Mouse (Mus musculus): ENCODE measurements around the gene Wdr63.

Gene Wdr63

DNA sequence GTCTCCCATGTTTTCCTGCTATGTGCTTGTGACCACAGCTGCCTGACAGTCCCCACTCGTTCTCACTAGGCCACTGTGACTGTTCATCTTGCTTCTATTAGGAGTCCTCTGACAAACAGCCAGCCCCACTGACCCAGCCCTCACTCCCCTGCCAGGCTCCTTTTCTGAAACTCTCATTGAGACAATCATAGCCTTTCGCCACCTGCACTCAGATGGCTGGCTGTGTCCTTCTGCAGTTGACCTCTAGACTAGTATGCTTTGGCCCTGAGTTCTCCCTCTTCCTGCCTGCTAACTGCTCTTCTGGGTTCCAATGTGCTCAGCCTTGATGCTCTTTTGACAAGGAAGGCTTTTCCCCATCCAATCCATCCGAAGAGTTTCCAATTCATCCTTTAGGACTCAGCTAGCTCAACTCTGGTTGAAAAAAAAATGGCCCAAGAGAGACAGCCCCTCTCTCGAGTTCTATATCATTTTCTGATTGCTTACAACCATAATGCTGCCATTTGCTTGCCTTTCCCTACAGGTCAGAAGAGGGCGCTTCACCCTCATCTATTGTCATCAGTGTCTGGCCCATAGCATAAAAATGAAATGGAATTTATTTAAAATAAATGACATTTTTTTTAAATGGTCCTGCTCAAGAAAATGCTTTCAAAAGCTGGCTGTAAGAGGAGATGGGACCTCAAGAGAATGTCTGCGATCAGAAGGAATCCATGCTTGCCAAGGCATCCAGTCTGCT is 54.7 kb downstream of the Wdr63 start:
- no peak for DNase-seq (ENCODE audit: low spot score in 2 of 2)

DNA sequence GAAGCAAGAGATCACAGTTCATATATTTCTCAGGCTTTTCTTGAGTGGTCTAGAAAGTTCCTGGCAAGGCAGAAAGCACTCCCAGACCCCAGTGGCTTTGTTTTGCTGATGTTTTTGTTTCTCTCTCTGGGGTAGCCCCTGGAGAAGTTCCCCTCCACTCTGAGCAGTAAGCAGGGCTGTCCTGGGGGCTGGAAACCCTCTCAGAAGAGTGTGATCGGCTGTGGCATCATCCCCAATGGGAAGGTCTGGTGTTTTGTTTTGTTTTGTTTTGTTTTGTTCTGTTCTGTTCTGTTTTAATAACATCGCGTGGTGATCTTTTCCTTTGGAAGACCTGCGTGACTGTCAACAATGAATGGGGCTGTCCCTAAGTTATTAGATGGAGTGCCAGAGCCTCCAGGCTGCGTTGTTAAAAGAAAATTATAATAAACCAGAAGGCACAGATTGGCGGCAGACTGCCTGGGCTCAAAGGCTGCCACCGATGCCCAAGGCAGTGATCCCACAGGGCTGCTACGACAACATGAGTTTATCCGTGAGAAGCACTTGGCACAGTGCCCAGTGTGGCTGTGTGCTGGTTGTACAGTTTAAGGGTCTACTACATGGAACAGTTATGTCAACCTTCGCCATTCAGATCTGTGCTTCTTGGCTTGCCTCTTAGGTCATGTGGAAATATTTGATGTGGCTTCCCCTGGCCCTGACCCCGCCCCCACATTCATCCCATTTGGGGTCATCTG is 56.5 kb downstream of the Wdr63 start:
- DNase-seq (ENCODE audit: low spot score in 2 of 2): no peak

DNA sequence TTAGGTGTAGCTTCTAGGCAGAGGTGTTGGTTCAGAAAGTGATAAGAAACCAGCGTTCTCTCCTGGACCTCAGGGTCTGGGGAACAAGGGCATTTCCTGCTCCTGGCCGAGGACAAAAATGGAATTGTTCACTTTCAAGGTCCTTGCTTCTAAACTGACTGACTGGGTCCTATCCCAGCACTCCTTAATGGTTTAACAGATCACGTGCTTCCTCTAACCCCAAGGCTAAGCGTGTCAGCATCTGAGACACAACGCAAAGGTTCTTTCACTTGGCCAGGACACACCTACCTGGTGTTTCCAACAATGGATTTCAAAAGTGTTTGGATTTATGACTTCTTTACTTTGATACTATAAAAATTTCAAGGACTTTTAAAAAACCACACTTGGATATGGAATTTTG is 58.0 kb downstream of the Wdr63 start:
- no peak for DNase-seq (ENCODE audit: low spot score in 2 of 2)

DNA sequence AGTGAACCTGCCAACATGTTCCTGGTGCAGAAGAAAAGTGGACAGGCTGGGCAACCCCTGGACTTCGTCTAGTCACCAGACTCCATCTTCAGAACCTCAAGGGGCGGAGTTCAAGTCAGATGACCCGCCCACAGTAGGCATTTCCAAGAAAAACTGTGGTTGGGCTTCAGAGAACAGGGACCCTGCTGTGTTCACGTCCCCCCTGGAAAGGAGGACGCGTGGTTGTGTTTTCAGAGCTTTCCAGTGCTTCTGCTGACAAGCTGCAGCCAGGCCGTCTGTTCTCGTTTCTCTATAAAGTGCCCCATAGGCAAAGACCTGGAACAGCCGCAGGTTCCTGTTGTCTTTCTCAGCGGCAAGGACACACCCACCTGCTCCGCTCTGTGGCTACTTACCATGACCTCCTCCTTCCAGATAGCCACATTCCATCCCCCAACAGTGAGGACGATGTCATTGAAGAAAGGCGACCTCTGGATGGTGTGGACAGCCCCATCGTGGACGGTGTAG is 60.2 kb downstream of the Wdr63 start:
- peak in 1 of 2 experiments; percentile 3 for DNase-seq (ENCODE audit: low spot score in 2 of 2)

DNA sequence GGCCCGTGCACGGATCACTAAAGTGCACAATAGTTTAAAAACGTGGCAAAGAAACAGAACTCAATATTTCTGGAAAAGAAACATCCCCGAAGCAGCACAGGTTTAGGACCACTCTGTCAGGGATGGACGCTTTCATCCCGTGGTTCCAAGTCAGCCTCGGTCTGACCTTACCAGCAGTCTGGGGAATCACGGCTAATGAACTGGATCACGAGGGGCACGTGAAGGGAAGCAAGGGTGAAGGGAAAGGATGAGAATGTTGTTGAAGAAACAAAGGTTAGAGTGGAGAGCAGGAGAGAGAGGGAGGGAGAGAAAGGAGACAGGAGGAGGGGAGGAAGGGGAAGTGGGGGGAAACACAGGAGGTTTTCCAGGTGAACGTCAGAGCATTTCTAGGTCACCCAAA is 61.9 kb downstream of the Wdr63 start:
- DNase-seq (ENCODE audit: low spot score in 2 of 2): no peak

DNA sequence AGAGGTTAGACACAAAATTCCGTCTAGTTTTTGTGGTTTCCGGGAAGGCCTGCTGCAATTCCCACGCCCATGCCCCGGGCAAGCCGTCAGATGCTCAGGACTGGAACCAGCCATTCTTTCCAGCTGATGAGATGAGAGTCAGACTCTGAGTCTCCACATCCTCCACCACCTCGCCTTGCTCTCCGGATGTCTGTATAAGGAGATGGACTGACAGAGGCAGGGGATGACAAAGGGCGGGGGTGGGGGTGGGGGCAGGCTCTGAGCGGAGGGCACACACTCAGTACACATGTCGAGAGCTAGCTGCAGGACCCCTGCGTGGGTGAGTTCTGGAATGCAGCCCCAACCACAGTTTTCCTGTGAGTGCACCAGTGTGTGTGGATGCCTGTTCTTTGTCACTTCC is 63.0 kb downstream of the Wdr63 start:
- no peak for DNase-seq (ENCODE audit: low spot score in 2 of 2)

DNA sequence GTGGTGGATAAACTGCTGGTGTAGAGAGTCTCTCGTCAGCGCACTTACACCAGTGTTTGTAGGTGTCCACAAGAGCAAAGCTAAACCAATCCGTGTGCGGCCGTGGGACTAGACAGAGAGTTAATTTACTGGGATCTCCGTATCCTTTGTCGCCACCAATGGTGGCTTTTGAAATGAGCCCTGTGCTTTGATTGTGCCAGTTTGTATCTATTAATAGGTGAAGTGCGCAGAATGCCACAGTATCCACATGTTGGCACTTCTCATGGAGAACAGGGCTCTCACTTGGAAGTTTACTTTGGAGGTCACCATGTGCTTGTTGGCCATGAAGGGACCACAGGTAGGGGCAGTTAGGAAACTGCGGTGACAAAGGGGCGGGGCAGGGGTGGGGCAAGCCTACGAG is 66.5 kb downstream of the Wdr63 start:
- no peak for DNase-seq (ENCODE audit: low spot score in 2 of 2)

DNA sequence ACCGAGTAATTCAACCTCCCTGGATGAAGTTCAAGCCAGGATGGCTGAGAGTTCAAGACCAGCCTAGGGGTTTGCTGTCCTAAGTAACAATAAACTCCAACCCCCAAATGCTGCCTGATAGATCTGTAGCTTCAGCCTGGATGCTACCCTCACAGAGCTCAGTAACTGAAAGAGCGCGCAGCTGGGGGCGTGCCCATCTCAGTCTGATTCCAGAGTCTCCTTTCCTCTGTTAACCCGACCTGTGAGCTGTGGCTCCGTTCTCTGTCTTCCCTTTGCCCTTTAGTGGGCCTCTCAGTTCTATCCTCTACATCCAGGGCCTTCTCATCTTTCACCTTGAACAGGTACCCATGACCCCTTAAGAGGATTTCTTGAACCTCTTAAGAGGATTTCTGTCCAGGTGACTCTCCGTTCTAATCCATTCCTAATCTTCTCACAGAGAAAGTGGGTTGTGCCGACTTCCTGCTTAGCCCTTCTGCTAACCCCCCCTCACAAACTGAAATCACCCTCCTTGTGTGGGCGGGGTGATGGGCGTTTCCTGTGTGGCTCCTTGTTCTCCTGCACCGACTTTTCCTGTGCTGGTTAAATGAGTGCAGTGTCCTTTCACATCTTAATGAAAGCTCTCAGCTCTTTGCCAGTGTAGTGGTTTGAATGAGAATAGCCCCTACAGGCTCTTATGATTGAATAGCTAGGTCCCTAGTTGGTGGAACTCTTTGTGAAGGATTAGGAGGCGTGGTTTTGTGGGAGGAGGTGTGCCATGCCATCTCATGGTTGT is 68.6 kb downstream of the Wdr63 start:
- DNase-seq (ENCODE audit: low spot score in 2 of 2): no peak

DNA sequence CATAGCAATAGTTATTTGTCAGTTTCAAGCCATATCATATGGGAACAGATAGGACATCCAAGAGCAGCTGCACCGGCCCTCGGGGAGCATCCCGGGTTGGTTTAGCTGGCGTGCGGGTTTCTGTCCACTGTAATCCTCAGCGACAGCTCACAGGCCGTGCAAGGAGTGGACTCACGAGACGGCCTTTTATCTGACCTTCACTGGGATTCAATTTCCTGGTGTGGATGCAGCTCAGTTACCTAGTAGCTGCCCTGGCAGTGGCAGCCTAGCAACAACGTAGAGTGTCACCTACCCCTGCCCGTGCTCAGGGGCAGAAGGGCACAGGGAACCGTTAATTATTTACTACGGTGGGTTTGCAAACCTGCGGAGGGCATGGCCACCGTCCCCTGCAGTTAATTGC is 70.0 kb downstream of the Wdr63 start:
- DNase-seq (ENCODE audit: low spot score in 2 of 2): no peak

DNA sequence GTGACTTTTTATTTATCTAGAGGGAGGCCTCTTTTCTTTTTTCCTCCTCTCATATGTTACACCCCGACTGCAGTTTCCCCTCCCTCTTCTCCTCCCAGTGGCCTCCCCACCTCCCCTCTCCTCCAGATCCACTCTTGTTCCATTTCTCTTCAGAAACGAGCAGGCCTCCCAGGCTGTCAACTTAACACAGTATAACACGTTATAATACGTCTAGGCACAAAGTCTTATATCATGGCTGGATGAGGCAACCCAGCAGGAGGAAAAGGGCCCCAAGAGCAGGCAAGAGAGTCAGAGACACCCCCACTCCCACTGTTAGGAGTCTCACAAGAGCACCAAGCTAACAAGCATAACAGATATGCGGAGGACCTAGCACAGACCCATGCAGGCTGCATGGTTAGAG is 75.0 kb downstream of the Wdr63 start:
- no peak for DNase-seq (ENCODE audit: low spot score in 2 of 2)

DNA sequence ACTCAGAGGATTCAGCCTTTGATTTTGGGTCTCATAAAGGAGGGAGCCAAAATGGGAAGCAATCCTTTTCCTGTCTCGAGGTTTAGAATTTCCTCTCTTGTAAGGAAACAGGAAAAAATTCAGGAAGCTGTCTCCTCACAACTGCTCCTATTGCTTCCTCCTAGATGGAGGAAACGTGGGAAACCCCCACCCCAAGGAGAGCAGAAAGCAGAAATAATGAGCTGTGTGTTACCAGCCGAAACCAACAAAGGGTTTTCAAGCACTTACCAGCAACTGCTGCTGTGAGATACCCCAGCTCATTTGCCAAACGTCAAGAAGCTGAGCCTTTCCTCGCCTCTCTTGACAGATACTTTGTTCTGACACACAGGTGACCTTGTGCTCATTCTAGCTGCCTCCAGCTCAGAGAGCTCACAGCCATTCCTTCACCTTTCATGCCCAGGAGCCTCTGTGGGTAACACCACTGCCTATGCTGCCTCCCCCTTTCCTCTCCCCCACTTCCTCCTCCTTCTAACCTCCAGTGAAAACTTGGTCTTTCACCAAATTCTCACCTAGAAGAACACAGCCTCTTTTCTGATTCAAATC is 77.6 kb downstream of the Wdr63 start:
- DNase-seq (ENCODE audit: low spot score in 2 of 2): no peak

DNA sequence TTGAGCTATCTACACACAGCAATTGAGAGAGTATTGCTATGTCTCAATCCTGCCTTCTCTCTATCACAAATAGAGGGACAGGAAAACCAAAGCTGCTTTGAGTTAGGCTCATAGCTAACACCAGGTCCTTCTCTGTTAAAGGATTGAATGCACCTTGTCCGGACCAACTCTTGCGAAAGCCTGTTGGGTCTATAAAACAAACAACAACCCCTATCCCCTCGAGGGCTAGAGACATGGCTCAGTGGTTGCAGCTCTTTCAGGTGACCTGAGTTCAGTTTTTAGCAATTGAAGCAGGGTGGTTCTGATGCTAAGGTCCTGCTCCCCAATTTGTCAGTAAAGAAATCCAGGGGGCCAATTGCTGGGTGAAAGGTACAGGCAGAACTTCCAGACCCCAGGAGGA is 78.7 kb downstream of the Wdr63 start:
- no peak for DNase-seq (ENCODE audit: low spot score in 2 of 2)

DNA sequence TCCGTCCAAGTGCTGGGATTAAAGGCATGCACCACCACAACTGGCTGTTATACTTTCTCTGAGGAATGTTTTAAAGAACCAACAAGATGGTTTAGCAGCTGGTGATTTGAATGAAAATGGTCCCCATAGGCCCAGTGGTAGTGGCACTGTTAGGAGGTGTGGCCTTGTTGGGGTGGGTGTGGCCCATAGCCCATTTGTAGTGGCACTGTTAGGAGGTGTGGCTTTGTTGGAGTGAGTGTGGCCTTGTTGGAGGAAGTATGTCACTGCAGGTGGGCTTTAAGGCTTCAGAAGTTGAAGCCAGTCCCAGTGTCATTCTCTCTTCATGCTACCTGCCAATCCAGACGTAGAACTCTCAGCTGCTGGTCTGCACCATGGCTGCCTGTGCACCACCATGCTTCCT is 79.5 kb downstream of the Wdr63 start:
- no peak for DNase-seq (ENCODE audit: low spot score in 2 of 2)

DNA sequence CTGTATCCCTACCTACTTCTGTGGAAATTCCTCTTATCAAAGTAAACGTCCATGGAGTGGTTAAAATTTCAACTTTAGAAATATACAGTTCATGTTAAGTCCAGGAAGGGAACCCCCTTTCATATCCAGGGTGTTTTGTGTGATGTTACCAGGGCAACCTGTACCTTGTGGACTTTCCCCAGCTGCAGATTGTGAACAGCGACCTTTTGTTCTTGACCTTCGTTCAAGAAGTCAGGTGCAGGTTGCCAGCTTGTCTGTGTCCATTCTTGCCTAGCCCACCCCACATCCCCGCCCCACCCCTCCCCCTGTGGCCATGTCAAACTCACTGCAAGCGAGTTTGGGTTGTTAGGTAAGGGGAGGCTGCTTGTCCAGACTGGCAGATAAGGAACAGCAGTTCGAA is 80.8 kb downstream of the Wdr63 start:
- DNase-seq (ENCODE audit: low spot score in 2 of 2): no peak

DNA sequence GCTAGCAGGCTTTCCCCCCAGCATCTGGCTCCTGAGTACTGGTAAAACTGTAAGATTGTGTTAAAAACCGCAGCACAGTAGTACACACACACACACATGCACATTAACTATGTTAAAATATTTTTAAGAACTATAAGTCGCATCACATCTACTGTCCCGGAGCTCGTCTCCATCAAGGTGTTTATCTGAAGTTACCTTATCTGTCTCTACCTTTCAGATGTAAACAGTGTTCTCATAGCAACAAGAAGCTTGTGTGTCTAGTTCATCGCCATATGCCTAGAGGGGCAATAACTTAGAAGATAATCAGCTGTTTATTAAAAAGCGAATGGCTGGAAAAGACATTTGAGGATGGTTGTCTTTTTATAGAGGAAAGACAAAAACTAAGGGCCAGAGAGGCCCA is 82.4 kb downstream of the Wdr63 start:
- no peak for DNase-seq (ENCODE audit: low spot score in 2 of 2)

DNA sequence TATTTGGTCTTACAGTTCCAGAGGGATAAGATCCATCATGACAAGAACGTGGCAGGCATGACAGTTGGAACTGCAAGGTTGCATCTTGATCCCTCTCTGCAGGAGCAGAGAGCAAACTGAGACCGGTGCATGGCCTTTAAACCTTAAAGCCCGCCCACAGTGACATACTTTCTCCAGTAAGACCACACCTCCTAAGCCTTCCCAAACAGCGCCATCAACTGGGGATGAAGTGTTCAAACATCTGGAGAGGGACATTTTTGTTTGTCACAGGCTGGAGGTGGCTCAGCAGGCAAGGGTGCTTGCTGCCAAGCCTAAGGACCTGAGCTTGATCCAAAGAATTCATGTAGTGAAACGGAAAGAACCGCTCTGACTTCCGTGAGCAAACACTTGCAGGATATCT is 83.2 kb downstream of the Wdr63 start:
- no peak for DNase-seq (ENCODE audit: low spot score in 2 of 2)

DNA sequence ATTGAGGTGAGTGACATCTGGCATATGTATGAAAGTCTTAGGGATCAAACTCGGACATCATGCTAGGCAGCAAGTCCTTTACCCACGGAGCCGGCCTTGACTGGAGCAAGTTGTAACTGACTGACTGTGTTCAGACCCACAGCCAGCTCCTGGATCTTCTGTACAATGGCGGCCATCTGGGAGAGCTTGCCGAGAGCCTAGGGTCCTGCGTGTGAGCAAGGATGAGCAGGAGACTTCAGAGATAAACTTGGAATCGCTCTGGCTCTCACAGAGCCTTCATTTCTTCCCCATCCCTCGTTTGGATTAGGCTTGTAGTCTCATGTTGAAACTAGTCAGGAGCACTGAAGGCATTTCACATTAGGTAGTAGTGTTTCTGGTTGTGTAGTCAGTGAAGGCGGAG is 85.7 kb downstream of the Wdr63 start:
- no peak for DNase-seq (ENCODE audit: low spot score in 2 of 2)

DNA sequence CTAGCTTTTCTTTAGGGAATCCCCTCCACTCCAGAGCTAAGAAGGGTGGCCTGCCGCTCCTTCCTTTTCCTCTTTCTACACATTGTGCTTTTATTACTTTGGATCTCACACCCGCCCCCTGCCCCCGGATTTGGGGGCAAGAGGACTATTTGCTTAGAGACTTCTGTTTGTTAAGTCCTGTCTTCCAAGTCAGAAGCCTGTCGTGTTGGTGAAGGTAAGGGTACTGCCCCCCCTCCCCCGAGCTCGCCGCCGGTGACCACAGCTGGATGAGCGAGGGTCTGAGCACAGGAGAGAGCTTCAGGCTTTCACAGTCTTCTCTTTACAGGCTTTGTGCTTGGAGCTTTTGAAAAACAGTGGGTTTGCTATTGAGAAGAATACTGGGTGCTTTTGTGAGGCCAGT is 90.4 kb downstream of the Wdr63 start:
- DNase-seq (ENCODE audit: low spot score in 2 of 2): no peak

DNA sequence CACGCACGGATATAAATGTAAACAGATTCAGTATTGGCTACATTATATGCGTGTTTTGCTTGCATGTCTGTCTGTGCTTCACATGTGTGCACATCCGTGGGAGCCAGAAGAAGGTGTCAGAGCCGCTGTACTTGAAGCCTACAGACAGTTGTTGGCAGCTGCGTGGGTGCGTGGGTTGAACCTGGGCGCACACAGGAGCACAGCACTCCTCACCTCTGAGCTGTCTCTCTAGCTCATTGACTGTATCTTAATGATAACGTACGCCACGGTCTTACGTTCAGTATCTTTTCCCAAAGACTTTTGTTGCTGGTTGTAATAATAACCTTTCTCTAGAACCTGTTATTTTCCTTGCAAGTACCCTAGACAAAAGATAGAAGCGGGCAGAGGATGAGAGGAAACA is 91.0 kb downstream of the Wdr63 start:
- no peak for DNase-seq (ENCODE audit: low spot score in 2 of 2)

DNA sequence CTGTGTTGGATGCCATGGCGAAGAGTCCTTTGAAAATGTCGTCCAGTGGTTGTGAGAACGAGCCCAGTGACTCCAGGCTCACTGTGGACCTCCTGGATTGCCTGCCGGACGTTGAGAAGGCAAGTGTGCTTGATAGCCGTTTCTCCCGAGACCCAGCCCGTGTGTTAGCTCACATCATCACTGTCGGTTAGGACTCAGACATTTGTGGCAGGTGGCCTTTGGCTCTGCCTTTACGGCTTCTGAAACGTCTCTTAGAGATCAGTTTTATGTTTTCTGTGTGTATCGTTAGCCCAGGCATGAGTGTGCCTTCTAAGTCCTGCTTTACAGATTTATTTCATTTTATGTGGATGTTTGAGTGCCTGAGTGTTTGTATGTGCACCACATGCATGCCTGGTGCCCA is 93.6 kb downstream of the Wdr63 start:
- no peak for DNase-seq (ENCODE audit: low spot score in 2 of 2)

DNA sequence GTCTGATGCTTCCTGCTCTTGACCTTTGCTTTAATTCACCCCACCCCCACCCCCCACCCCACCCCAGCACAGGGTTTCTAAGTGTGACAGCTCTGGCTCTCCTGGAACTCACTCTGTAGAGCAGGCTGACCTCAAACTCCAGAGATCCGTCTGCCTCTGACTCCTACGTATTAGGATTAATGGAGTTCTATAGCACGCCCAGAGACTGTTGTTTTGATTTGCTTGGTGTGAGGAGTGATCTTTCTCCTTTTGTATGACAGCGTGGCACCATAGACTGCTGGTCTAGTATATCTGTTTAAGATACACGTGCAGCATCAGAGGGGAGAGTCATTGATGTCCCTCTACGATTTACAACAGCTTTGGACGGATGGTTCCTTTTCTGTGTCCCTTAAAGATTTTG is 94.4 kb downstream of the Wdr63 start:
- DNase-seq (ENCODE audit: low spot score in 2 of 2): no peak

DNA sequence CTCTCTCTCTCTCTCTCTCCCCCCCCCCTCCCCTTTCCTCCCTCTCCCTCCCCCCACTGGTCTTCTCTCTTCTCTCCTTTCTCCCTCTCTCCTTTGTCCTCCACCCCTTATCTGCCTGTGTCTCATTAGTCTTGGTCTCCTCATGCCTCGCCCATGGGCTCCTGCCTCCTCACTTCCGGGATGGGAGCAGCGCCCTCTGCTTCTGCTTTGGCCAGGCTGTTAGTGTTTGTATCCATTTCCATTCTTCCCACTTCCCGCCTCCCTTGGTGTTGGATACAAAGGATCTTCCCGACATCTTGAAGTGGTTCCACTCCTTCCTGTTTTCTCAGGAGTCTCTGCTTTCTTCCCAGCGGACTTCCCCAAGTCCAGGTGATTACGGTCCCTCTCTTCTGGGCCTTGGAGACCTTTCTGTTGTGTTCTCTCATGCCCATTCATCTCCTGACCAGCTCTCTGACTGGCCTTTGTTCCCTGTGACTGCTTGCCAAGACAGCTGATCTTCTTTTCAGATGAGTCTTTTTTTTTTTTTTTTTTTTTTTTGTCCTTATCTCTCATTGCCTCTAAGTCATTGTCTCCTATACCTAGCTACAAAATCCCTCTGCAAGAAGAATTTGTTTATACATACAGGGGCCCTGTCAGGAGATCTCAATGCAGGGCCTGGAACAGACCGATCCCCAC is 96.2 kb downstream of the Wdr63 start:
- no peak for DNase-seq (ENCODE audit: low spot score in 2 of 2)
